Mouse (Mus musculus) embryonic facial prominence, embryonic 14.5 days (tissue): ENCODE results near the gene Arf5. TPM values are rescaled to one million over a fixed set of nuclear protein-coding genes. Genes with fewer than 3 reads are reported as not detected.
A peak's percentile ranks its signal among the peaks of the same experiment; 100 is the strongest.

ENCODE experiments used
- ATAC-seq: fragments of 200-750 bp; cut with Nextera tagmentation; 2 replicates; pipeline ENCODE4 v1.8.0; 2017; ENCODE audit warnings: low read depth, moderate number of reproducible peaks, moderate TSS enrichment
- DNase-seq: peaks from one replicate; pipeline ENCODE4 v3.0.0-alpha.2; 2015; ENCODE audit warnings: low spot score
- H3K27ac ChIP-seq: fragments of 300-500 bp; sonication (generic); replicated peaks from 2 replicates; pipeline ENCODE4 v1.5.1; 2014; ENCODE audit warnings: low read depth, mild to moderate bottlenecking, low read length, moderate library complexity
- H3K27me3 ChIP-seq: fragments of 300-500 bp; sonication (generic); replicated peaks from 2 replicates; pipeline ENCODE4 v1.6.1; 2014; ENCODE audit warnings: low read length; ENCODE audit not compliant: control insufficient read depth, insufficient read depth
- H3K36me3 ChIP-seq: fragments of 300-500 bp; sonication (generic); 2 replicates; pipeline ENCODE4 v1.6.1; 2014; ENCODE audit warnings: low read length, mixed read lengths; ENCODE audit not compliant: control insufficient read depth, insufficient read depth
- H3K4me1 ChIP-seq: fragments of 300-500 bp; sonication (generic); 2 replicates; pipeline ENCODE4 v1.6.1; 2014; ENCODE audit warnings: antibody characterized with exemption, low read length; ENCODE audit not compliant: control insufficient read depth, insufficient read depth
- H3K4me2 ChIP-seq: fragments of 300-500 bp; sonication (generic); 2 replicates; pipeline ENCODE4 v1.6.1; 2014; ENCODE audit warnings: low read depth, mild to moderate bottlenecking, low read length, moderate library complexity, mixed read lengths
- H3K4me3 ChIP-seq: fragments of 300-500 bp; sonication (generic); 2 replicates; pipeline ENCODE4 v1.5.1; 2014; ENCODE audit warnings: low read depth, mild to moderate bottlenecking, low read length
- H3K9ac ChIP-seq: fragments of 300-500 bp; sonication (generic); 2 replicates; pipeline ENCODE4 v1.6.1; 2014; ENCODE audit warnings: low read depth, mild to moderate bottlenecking, low read length, moderate library complexity, mixed read lengths
- H3K9me3 ChIP-seq: fragments of 300-500 bp; sonication (generic); 2 replicates; pipeline ENCODE4 v1.6.1; 2016; ENCODE audit warnings: low read length; ENCODE audit not compliant: control insufficient read depth
- WGBS: fragments of 180-500 bp; shearing (Covaris S2); extraction: QIAGEN DNeasy Blood & Tissue Kit; methylation state at CpG from one replicate; pipeline ENCODE4 v1.1.7; 2014; 5-methylcytosine and 5-hydroxymethylcytosine counted together
- polyA plus RNA-seq: library from polyadenylated mRNA; unstranded; fragments of >200 nt; fragmentation: Nextera tagmentation; extraction: Ambion mirVana; gene quantifications from 2 replicates; pipeline ENCODE4 v1.2.1, GENCODE M21; 2014

Gene Arf5
- polyA plus RNA-seq, 1 experiment from 2014 or later, result 353 TPM

GRCm38 (mm10) chr6:28422651-28423290 lies 589 bp upstream of the Arf5 start:
- no peaks in the 10 kb centered on the region for H3K9me3 ChIP-seq
- ATAC-seq, result no peak
- peak overlapping the region; percentile 89 for H3K27ac ChIP-seq
- H3K27me3 ChIP-seq, result no peaks in the 10 kb centered on the region
- H3K4me2 ChIP-seq, result peak overlapping the region; percentile 72
- H3K4me3 ChIP-seq, result peak overlapping the region; percentile 92
- peaks cover 24% of the 10 kb centered on the region for H3K4me1 ChIP-seq
- 69% methylated on average over 15 of the region's 15 CpGs for WGBS
- H3K36me3 ChIP-seq, result peaks cover 33% of the 10 kb centered on the region
- H3K9ac ChIP-seq, result peak overlapping the region; percentile 98; the same call in 1 of the 2 replicates
- DNase-seq, result no peak

- H3K9me3 ChIP-seq, result no peaks in the 10 kb centered on the region
- DNase-seq (peak; percentile 57), ATAC-seq (peak; percentile 30)
- 28% methylated on average over 11 of the region's 46 CpGs for WGBS
- H3K4me2 ChIP-seq, result peak overlapping the region; percentile 72
- H3K4me1 ChIP-seq, result peaks cover 24% of the 10 kb centered on the region
- H3K4me3 ChIP-seq, result peak overlapping the region; percentile 92
- peak overlapping the region; percentile 98 for H3K9ac ChIP-seq
- no peaks in the 10 kb centered on the region for H3K27me3 ChIP-seq
- H3K36me3 ChIP-seq, result peaks cover 21% of the 10 kb centered on the region
- H3K27ac ChIP-seq, result peak overlapping the region; percentile 89
Measured at GRCm38 (mm10) chr6:28423767-28424695, 671 bp downstream of the Arf5 start.

GRCm38 (mm10) chr6:28425019-28425418 lies 1.7 kb downstream of the Arf5 start:
- ATAC-seq (no peak), DNase-seq (no peak)
- Histone ChIP-seq H3K36me3 (peaks cover 21% of the 10 kb centered on the region), H3K4me2 (peak overlapping the region; percentile 72; the same call in 1 of the 2 replicates), H3K4me3 (peak overlapping the region; percentile 92), H3K9me3 (no peaks in the 10 kb centered on the region), H3K27ac (no peak overlapping the region), H3K27me3 (no peaks in the 10 kb centered on the region), H3K4me1 (peaks cover 21% of the 10 kb centered on the region), H3K9ac (peak overlapping the region; percentile 98; the same call in 1 of the 2 replicates)
- 92% methylated on average over 6 of the region's 6 CpGs for WGBS

- Histone ChIP-seq H3K4me3 (no peak within 1 kb of the TSS), H3K27me3 (no peaks in the 10 kb centered on the region), H3K4me2 (no peak within 1 kb of the TSS), H3K27ac (no peak within 1 kb of the TSS), H3K36me3 (peaks cover 21% of the 10 kb centered on the region), H3K4me1 (peaks cover 12% of the 10 kb centered on the region), H3K9me3 (no peaks in the 10 kb centered on the region), H3K9ac (no peak within 1 kb of the TSS)
- WGBS, result 62% methylated on average over 3 of the region's 3 CpGs
- ATAC-seq (no peak), DNase-seq (peak; percentile 19)
Measured at GRCm38 (mm10) chr6:28427096-28427839, 3.9 kb downstream of the Arf5 start, which contains the start of gene Fscn3. Gene Fscn3 (plus strand): TSS chr6:28427789.

GRCm38 (mm10) chr6:28428290-28428689 lies 4.9 kb downstream of the Arf5 start, which contains the start of gene Gcc1:
Gene Gcc1 (minus strand): TSS chr6:28428390.
- 88% methylated on average over 3 of the region's 3 CpGs for WGBS
- H3K4me2 ChIP-seq, result no peak within 1 kb of the TSS
- no peak within 1 kb of the TSS for H3K4me3 ChIP-seq
- ATAC-seq (no peak), DNase-seq (no peak)
- peaks cover 12% of the 10 kb centered on the region for H3K4me1 ChIP-seq
- H3K36me3 ChIP-seq, result peaks cover 21% of the 10 kb centered on the region
- no peak within 1 kb of the TSS for H3K9ac ChIP-seq
- no peaks in the 10 kb centered on the region for H3K27me3 ChIP-seq
- H3K9me3 ChIP-seq, result no peaks in the 10 kb centered on the region
- H3K27ac ChIP-seq, result no peak within 1 kb of the TSS

GRCm38 (mm10) chr6:28429870-28430269 lies 6.5 kb downstream of the Arf5 start:
- H3K36me3 ChIP-seq, result peaks cover 20% of the 10 kb centered on the region
- H3K27ac ChIP-seq, result no peak overlapping the region
- ATAC-seq (no peak), DNase-seq (no peak)
- no peak overlapping the region for H3K9ac ChIP-seq
- H3K9me3 ChIP-seq, result no peaks in the 10 kb centered on the region
- WGBS, result 90% methylated on average over 11 of the region's 11 CpGs
- H3K4me3 ChIP-seq, result no peak overlapping the region
- H3K4me1 ChIP-seq, result 0 out of 2 replicates have a peak, but pooled peaks cover 4% of the 10 kb centered on the region
- H3K27me3 ChIP-seq, result no peaks in the 10 kb centered on the region
- H3K4me2 ChIP-seq, result no peak overlapping the region

GRCm38 (mm10) chr6:28430795-28431537 lies 7.6 kb downstream of the Arf5 start:
- ATAC-seq (no peak), DNase-seq (no peak)
- 79% methylated on average over 10 of the region's 10 CpGs for WGBS
- Histone ChIP-seq H3K27me3 (no peaks in the 10 kb centered on the region), H3K9ac (no peak overlapping the region), H3K4me1 (no peaks in the 10 kb centered on the region), H3K4me2 (no peak overlapping the region), H3K27ac (no peak overlapping the region), H3K36me3 (peaks cover 10% of the 10 kb centered on the region; the same call in 1 of the 2 replicates), H3K4me3 (no peak overlapping the region), H3K9me3 (no peaks in the 10 kb centered on the region)

GRCm38 (mm10) chr6:28431538-28431855 lies 8.1 kb downstream of the Arf5 start:
- 77% methylated on average over 6 of the region's 6 CpGs for WGBS
- ATAC-seq (no peak), DNase-seq (no peak)
- H3K27ac ChIP-seq, result no peak overlapping the region
- no peak overlapping the region for H3K9ac ChIP-seq
- H3K36me3 ChIP-seq, result peaks cover 5% of the 10 kb centered on the region; the same call in 1 of the 2 replicates
- H3K4me2 ChIP-seq, result no peak overlapping the region
- no peaks in the 10 kb centered on the region for H3K9me3 ChIP-seq
- no peaks in the 10 kb centered on the region for H3K27me3 ChIP-seq
- no peak overlapping the region for H3K4me3 ChIP-seq
- H3K4me1 ChIP-seq, result no peaks in the 10 kb centered on the region
